Mouse (Mus musculus) liver, postnatal 0 days (tissue): ENCODE results near the gene Clca3a1.

Experiments used
- CTCF ChIP-seq: sonication (generic); IDR thresholded peaks from 2 replicates; pipeline ENCODE4 v1.5.1; 2016; ENCODE audit warnings: antibody characterized with exemption, low read depth
- EP300 ChIP-seq: IDR thresholded peaks from 2 replicates; pipeline ENCODE4 v1.6.1; 2016; ENCODE audit warnings: antibody characterized with exemption, low read depth, mild to moderate bottlenecking

GRCm38 (mm10) chr3:144679701-144680159 lies 81.0 kb downstream of the Clca3a1 start:
- TF ChIP-seq CTCF: no peak
- no peak for TF ChIP-seq EP300
